Mouse (Mus musculus): ENCODE data around the gene Tcf7l2. TPM values are rescaled to one million over a fixed set of nuclear protein-coding genes. Genes with fewer than 3 reads are reported as not detected.

Gene Tcf7l2
- polyA plus RNA-seq, 1 experiment from 2014 or later: 180 TPM

DNA sequence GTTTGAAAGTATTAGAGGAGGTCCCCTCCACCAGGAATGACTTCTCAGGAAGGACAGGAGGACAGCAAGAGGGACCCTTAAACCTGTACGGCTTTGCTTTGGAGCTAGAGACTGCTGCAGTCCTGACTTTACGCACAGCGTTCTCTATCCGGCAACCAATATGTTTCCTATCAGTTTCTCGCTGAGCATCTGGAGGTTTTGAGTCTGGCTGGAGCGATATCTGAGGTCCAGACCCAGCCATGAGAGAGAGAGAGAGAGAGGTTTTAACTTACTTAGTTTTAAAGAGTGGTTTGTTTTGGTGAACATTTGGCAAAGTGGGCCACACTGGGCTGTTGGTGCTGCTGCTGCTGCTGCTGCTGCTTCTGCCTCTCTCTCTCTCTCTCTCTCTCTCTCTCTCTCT is 7.2 kb downstream of the Tcf7l2 start:
- ATAC-seq (ENCODE audit: low FRiP score, low read depth): no peak
- 8% methylated on average over 6 of the region's 6 CpGs for WGBS
- H3K4me1 ChIP-seq: peaks cover 86% of the 10 kb centered on the region

GRCm38 (mm10) chr19:55749532-55749931 is 7.9 kb downstream of the Tcf7l2 start:
- Histone ChIP-seq H3K4me2 (replicated peaks) (peak overlapping the region; percentile 94), H3K36me3 (peaks cover 10% of the 10 kb centered on the region), H3K9ac (peak overlapping the region; percentile 45; the same call in 1 of the 2 replicates), H3K27ac (peak overlapping the region; percentile 81; the same call in 1 of the 2 replicates), H3K4me1 (peaks cover 92% of the 10 kb centered on the region), H3K4me3 (peak overlapping the region; percentile 35), H3K27me3 (0 out of 2 replicates have a peak, but pooled peaks cover 3% of the 10 kb centered on the region), H3K9me3 (no peaks in the 10 kb centered on the region)
- peak; percentile 57; the same call in 1 of the 2 replicates for ATAC-seq (ENCODE audit: low FRiP score, low read depth)
- WGBS: 9% methylated on average over 7 of the region's 7 CpGs

More for the DNA sequence above, 7.2 kb downstream of the Tcf7l2 start:
- H3K9me3 ChIP-seq: no peaks in the 10 kb centered on the region
- peak overlapping the region; percentile 81 for H3K27ac ChIP-seq
- peak overlapping the region; percentile 35 for H3K4me3 ChIP-seq
- peak overlapping the region; percentile 94 for H3K4me2 ChIP-seq (replicated peaks)
- peaks cover 5% of the 10 kb centered on the region; the same call in 1 of the 2 replicates for H3K36me3 ChIP-seq
- H3K27me3 ChIP-seq: 0 out of 2 replicates have a peak, but pooled peaks cover 3% of the 10 kb centered on the region
- peak overlapping the region; percentile 69 for H3K9ac ChIP-seq

GRCm38 (mm10) chr19:55750048-55750447 is 8.4 kb downstream of the Tcf7l2 start:
- Histone ChIP-seq H3K27me3 (0 out of 2 replicates have a peak, but pooled peaks cover 3% of the 10 kb centered on the region), H3K27ac (peak overlapping the region; percentile 39; the same call in 1 of the 2 replicates), H3K36me3 (peaks cover 15% of the 10 kb centered on the region), H3K9ac (peak overlapping the region; percentile 54), H3K9me3 (no peaks in the 10 kb centered on the region), H3K4me3 (peak overlapping the region; percentile 35), H3K4me2 (replicated peaks) (peak overlapping the region; percentile 94), H3K4me1 (peaks cover 90% of the 10 kb centered on the region)
- ATAC-seq (ENCODE audit: low FRiP score, low read depth): 0 out of 2 replicates have a peak, but pooled peaks have one; percentile 0
- 12% methylated on average over 13 of the region's 13 CpGs for WGBS

DNA sequence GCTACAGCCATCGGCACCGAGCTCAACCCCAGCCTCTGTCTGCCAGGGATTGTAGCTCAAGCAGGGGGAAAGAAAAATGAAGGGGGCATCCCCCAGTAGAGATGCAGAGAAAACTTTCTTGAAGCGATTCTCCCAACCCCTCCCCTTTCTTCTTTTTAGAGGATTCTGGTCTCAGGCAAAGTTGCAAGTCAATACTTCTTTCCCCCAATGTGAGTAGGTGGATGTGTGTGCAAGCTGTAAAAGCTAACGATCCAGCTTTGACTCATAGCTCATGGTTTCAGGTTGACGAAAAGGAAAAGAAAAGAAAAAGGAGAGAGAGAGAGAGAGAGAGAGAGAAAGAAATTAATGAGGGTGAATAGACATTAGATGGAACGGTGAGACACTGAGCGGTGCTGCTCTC is 8.8 kb downstream of the Tcf7l2 start:
- WGBS: 27% methylated on average over 7 of the region's 7 CpGs
- 0 out of 2 replicates have a peak, but pooled peaks cover 3% of the 10 kb centered on the region for H3K27me3 ChIP-seq
- H3K9me3 ChIP-seq: no peaks in the 10 kb centered on the region
- H3K4me2 ChIP-seq (replicated peaks): peak overlapping the region; percentile 94
- peak overlapping the region; percentile 54 for H3K9ac ChIP-seq
- peak overlapping the region; percentile 35 for H3K4me3 ChIP-seq
- peaks cover 87% of the 10 kb centered on the region for H3K4me1 ChIP-seq
- H3K27ac ChIP-seq: peak overlapping the region; percentile 39; the same call in 1 of the 2 replicates
- ATAC-seq (ENCODE audit: low FRiP score, low read depth): no peak
- H3K36me3 ChIP-seq: peaks cover 20% of the 10 kb centered on the region

- peaks cover 39% of the 10 kb centered on the region for H3K36me3 ChIP-seq
- no peaks in the 10 kb centered on the region for H3K9me3 ChIP-seq
- WGBS: 52% methylated on average over 8 of the region's 8 CpGs
- H3K9ac ChIP-seq: no peak overlapping the region
- ATAC-seq (ENCODE audit: low FRiP score, low read depth): no peak
- H3K4me1 ChIP-seq: peaks cover 88% of the 10 kb centered on the region
- peak overlapping the region; percentile 21; the same call in 1 of the 2 replicates for H3K4me2 ChIP-seq (replicated peaks)
- no peak overlapping the region for H3K4me3 ChIP-seq
- H3K27ac ChIP-seq: no peak overlapping the region
- 0 out of 2 replicates have a peak, but pooled peaks cover 3% of the 10 kb centered on the region for H3K27me3 ChIP-seq
Measured at GRCm38 (mm10) chr19:55752861-55753260, 11.2 kb downstream of the Tcf7l2 start.

GRCm38 (mm10) chr19:55754303-55754702 is 12.7 kb downstream of the Tcf7l2 start:
- no peaks in the 10 kb centered on the region for H3K9me3 ChIP-seq
- no peak overlapping the region for H3K27ac ChIP-seq
- 0 out of 2 replicates have a peak overlapping the region, but pooled peaks have one; percentile 3 for H3K4me2 ChIP-seq (replicated peaks)
- H3K27me3 ChIP-seq: 0 out of 2 replicates have a peak, but pooled peaks cover 3% of the 10 kb centered on the region
- H3K9ac ChIP-seq: no peak overlapping the region
- H3K36me3 ChIP-seq: peaks cover 45% of the 10 kb centered on the region
- WGBS: 53% methylated on average over 7 of the region's 7 CpGs
- no peak for ATAC-seq (ENCODE audit: low FRiP score, low read depth)
- H3K4me1 ChIP-seq: peaks cover 86% of the 10 kb centered on the region
- H3K4me3 ChIP-seq: no peak overlapping the region

- WGBS: 93% methylated on average over 9 of the region's 9 CpGs
- Histone ChIP-seq H3K4me3 (no peak overlapping the region), H3K4me2 (replicated peaks) (no peak overlapping the region), H3K4me1 (peaks cover 84% of the 10 kb centered on the region), H3K27ac (no peak overlapping the region), H3K27me3 (0 out of 2 replicates have a peak, but pooled peaks cover 3% of the 10 kb centered on the region), H3K36me3 (peaks cover 45% of the 10 kb centered on the region), H3K9me3 (no peaks in the 10 kb centered on the region), H3K9ac (no peak overlapping the region)
- no peak for ATAC-seq (ENCODE audit: low FRiP score, low read depth)
Measured at GRCm38 (mm10) chr19:55755462-55755861, 13.8 kb downstream of the Tcf7l2 start.

DNA sequence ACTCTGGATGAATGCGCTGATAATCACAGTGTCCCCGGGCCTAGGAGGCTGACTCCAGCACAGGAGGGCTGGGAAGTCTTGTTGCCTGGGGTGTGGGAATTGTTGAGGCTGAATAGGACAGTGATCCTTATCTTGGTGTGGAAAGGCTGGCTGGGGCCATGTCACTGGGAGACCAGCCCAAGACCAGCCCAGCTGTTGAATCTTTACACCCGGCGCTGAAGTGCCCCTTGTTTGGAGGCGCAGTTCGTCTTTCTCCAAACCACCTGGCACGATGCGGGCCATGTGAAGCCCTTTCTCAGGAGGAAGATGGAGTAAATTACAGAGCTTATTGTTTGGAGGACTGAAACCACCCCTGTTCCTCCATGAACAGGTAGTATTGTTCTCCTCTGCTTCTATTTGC is 15.1 kb downstream of the Tcf7l2 start:
- H3K27me3 ChIP-seq: 0 out of 2 replicates have a peak, but pooled peaks cover under 1% of the 10 kb centered on the region
- H3K36me3 ChIP-seq: peaks cover 52% of the 10 kb centered on the region
- no peak overlapping the region for H3K4me2 ChIP-seq (replicated peaks)
- no peak overlapping the region for H3K9ac ChIP-seq
- H3K4me1 ChIP-seq: peaks cover 77% of the 10 kb centered on the region
- 70% methylated on average over 8 of the region's 8 CpGs for WGBS
- H3K27ac ChIP-seq: peak overlapping the region; percentile 39; the same call in 1 of the 2 replicates
- H3K4me3 ChIP-seq: no peak overlapping the region
- no peaks in the 10 kb centered on the region for H3K9me3 ChIP-seq
- ATAC-seq (ENCODE audit: low FRiP score, low read depth): no peak

DNA sequence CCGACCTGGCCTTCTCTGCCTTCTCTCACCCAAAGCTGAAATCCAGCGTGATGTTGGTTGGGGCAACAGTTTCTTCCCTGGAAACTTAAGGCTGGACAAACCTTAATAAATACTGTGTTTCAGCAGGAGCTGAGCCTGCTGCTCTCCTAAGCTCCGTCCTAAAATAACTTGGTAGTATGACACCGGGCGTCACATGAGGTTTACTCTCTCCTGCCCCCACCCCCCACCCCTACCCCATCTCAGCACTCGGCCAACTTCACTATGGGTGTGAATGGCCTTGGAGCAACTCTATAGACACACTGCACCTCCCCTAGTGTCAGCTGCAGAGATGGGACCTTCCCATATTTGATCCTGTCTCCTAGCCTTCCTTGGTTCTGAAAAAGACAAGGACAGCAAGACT is 15.8 kb downstream of the Tcf7l2 start:
- 75% methylated on average over 6 of the region's 6 CpGs for WGBS
- H3K4me1 ChIP-seq: peaks cover 70% of the 10 kb centered on the region
- no peak for ATAC-seq (ENCODE audit: low FRiP score, low read depth)
- no peak overlapping the region for H3K4me3 ChIP-seq
- no peak overlapping the region for H3K4me2 ChIP-seq (replicated peaks)
- no peaks in the 10 kb centered on the region for H3K27me3 ChIP-seq
- H3K36me3 ChIP-seq: peaks cover 55% of the 10 kb centered on the region
- H3K9ac ChIP-seq: no peak overlapping the region
- H3K9me3 ChIP-seq: peaks cover 4% of the 10 kb centered on the region; the same call in 1 of the 2 replicates
- peak overlapping the region; percentile 39; the same call in 1 of the 2 replicates for H3K27ac ChIP-seq

DNA sequence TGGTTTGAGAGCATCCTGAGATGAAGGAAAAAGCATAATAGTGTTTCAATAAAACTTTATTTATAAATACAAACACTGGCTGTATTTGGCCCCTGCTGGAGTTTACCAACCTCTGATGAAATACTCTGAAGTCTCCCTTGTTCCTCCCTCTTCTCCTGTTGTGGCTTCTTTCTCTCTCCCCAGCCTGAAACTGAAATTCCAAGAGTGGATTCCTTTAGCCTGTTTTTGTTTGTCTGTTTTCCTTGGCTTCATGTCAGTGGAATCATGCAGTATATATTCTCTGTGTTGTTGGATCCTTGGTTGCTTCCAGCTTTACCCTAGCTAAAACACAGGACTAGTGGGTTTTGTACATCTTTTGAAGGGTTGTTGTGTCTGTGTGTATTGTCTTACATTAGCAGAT is 16.5 kb downstream of the Tcf7l2 start:
- Histone ChIP-seq H3K9ac (no peak overlapping the region), H3K4me2 (replicated peaks) (no peak overlapping the region), H3K4me3 (no peak overlapping the region), H3K9me3 (peaks cover 5% of the 10 kb centered on the region; the same call in 1 of the 2 replicates), H3K36me3 (peaks cover 63% of the 10 kb centered on the region), H3K27me3 (no peaks in the 10 kb centered on the region), H3K4me1 (peaks cover 65% of the 10 kb centered on the region), H3K27ac (no peak overlapping the region)
- no peak for ATAC-seq (ENCODE audit: low FRiP score, low read depth)

DNA sequence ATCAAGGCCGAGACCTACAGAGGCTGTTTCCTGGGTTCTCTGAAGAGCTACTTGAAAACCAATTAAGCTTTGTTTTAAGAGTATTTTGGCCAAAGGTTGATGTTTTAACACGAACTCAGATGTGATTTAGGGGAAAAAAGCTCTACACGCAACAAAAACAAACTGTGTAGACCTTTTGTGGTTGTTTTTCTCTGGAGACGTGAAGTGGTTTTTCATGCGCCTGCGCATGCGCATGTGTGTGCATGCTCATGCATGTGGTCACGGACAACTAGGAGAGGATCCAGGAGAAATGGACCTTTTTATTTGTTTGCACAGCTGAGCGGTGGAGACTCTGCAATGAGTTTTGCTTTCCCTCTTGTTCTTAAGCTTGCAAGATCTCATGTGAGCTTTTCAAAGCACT is 17.4 kb downstream of the Tcf7l2 start:
- 73% methylated on average over 9 of the region's 9 CpGs for WGBS
- ATAC-seq (ENCODE audit: low FRiP score, low read depth): no peak
- H3K4me3 ChIP-seq: no peak overlapping the region
- H3K9me3 ChIP-seq: peaks cover 5% of the 10 kb centered on the region; the same call in 1 of the 2 replicates
- H3K4me1 ChIP-seq: peaks cover 70% of the 10 kb centered on the region
- peaks cover 65% of the 10 kb centered on the region for H3K36me3 ChIP-seq
- H3K9ac ChIP-seq: no peak overlapping the region
- H3K27me3 ChIP-seq: no peaks in the 10 kb centered on the region
- H3K27ac ChIP-seq: no peak overlapping the region
- no peak overlapping the region for H3K4me2 ChIP-seq (replicated peaks)

DNA sequence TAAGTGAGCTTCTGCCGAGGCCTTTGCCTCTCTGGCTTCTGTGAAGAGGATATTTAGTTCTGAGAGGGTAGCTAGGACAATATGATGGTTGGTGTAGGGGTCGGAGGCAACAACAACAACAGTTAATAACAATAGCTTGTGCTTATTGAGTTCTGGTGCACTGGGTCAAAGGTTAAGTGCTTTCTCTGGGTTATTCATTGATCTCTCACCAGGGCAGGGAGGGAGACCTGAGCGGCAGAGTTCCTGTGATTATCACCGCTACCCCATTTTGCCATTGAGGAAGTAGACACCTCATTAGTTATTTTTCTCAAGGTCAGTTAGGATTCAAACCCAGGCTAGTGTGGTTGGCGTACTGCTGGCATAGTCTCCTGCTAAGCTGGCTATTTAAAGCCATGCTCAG is 19.5 kb downstream of the Tcf7l2 start:
- H3K36me3 ChIP-seq: peaks cover 55% of the 10 kb centered on the region
- H3K4me3 ChIP-seq: no peak overlapping the region
- no peak overlapping the region for H3K27ac ChIP-seq
- H3K9ac ChIP-seq: no peak overlapping the region
- H3K27me3 ChIP-seq: no peaks in the 10 kb centered on the region
- no peak overlapping the region for H3K4me2 ChIP-seq (replicated peaks)
- WGBS: 54% methylated on average over 5 of the region's 5 CpGs
- peaks cover 70% of the 10 kb centered on the region for H3K4me1 ChIP-seq
- no peak for ATAC-seq (ENCODE audit: low FRiP score, low read depth)
- peaks cover 5% of the 10 kb centered on the region; the same call in 1 of the 2 replicates for H3K9me3 ChIP-seq
